Mouse (Mus musculus) intestine, embryonic 16.5 days (tissue): Measurements from ENCODE around the gene Ceacam9. TPM values are rescaled to one million over a fixed set of nuclear protein-coding genes. Genes with fewer than 3 reads are reported as not detected.
"Not testable (repeated sequence)": the region's sequence is repeated elsewhere in the genome, so short reads cannot be mapped to it uniquely, and the experiment has no call there.

ENCODE experiments used
- ATAC-seq: fragments of 200-750 bp; cut with Nextera tagmentation; 2 replicates; pipeline ENCODE4 v1.8.0; 2017; ENCODE audit warnings: moderate TSS enrichment, moderate library complexity
- H3K27ac ChIP-seq: fragments of 300-500 bp; sonication (generic); 2 replicates; pipeline ENCODE4 v1.5.1; 2014; ENCODE audit warnings: mild to moderate bottlenecking, low read length
- H3K27me3 ChIP-seq: fragments of 300-500 bp; sonication (generic); replicated peaks from 2 replicates; pipeline ENCODE4 v1.6.1; 2014; ENCODE audit warnings: low read length, control low read depth, mixed read lengths; ENCODE audit not compliant: control insufficient read depth, insufficient read depth
- H3K36me3 ChIP-seq: fragments of 300-500 bp; sonication (generic); 2 replicates; pipeline ENCODE4 v1.6.1; 2014; ENCODE audit warnings: low read length, control low read depth; ENCODE audit not compliant: control insufficient read depth, insufficient read depth
- H3K4me1 ChIP-seq: fragments of 300-500 bp; sonication (generic); 2 replicates; pipeline ENCODE4 v1.6.1; 2014; ENCODE audit warnings: low read length, control low read depth, mixed read lengths; ENCODE audit not compliant: control insufficient read depth, insufficient read depth
- H3K4me2 ChIP-seq: fragments of 300-500 bp; sonication (generic); 2 replicates; pipeline ENCODE4 v1.6.1; 2014; ENCODE audit warnings: low read depth, low read length, control low read depth
- H3K4me3 ChIP-seq: fragments of 300-500 bp; sonication (generic); 2 replicates; pipeline ENCODE4 v1.5.1; 2014; ENCODE audit warnings: mild to moderate bottlenecking, low read length
- H3K9ac ChIP-seq: fragments of 300-500 bp; sonication (generic); 2 replicates; pipeline ENCODE4 v1.6.1; 2014; ENCODE audit warnings: low read depth, low read length
- H3K9me3 ChIP-seq: fragments of 300-500 bp; sonication (generic); 2 replicates; pipeline ENCODE4 v1.6.1; 2016; ENCODE audit warnings: low read length, control low read depth; ENCODE audit not compliant: control insufficient read depth
- WGBS: fragments of 180-500 bp; shearing (Covaris S2); extraction: QIAGEN DNeasy Blood & Tissue Kit; methylation state at CpG from one replicate; pipeline ENCODE4 v1.1.7; 2014; 5-methylcytosine and 5-hydroxymethylcytosine counted together
- polyA plus RNA-seq: library from polyadenylated mRNA; unstranded; fragments of >200 nt; fragmentation: Nextera tagmentation; extraction: Ambion mirVana; gene quantifications from 2 replicates; pipeline ENCODE4 v1.2.1, GENCODE M21; 2015

The Ceacam9 gene
- polyA plus RNA-seq, 1 experiment from 2014 or later: not detected

- Histone ChIP-seq H3K9ac (no peak overlapping the region), H3K27me3 (0 out of 2 replicates have a peak, but pooled peaks cover 2% of the 10 kb centered on the region), H3K27ac (no peak overlapping the region), H3K4me2 (no peak overlapping the region), H3K36me3 (no peaks in the 10 kb centered on the region), H3K4me1 (no peaks in the 10 kb centered on the region), H3K9me3 (no peaks in the 10 kb centered on the region), H3K4me3 (no peak overlapping the region)
- WGBS: 19% methylated on average over 9 of the region's 9 CpGs
- ATAC-seq: no peak
These were observed 13.5 kb upstream of the Ceacam9 start for GRCm38 (mm10) chr7:16708244-16708643.

GRCm38 (mm10) chr7:16710604-16711003, 11.1 kb upstream of the Ceacam9 start:
- no peak for ATAC-seq
- Histone ChIP-seq H3K9ac (no peak overlapping the region), H3K27ac (no peak overlapping the region), H3K9me3 (no peaks in the 10 kb centered on the region), H3K4me3 (no peak overlapping the region), H3K27me3 (0 out of 2 replicates have a peak, but pooled peaks cover 2% of the 10 kb centered on the region), H3K4me1 (no peaks in the 10 kb centered on the region), H3K36me3 (no peaks in the 10 kb centered on the region), H3K4me2 (no peak overlapping the region)
- WGBS: 83% methylated on average over 5 of the region's 5 CpGs

- Histone ChIP-seq H3K4me1 (no peaks in the 10 kb centered on the region), H3K36me3 (no peaks in the 10 kb centered on the region), H3K9me3 (no peaks in the 10 kb centered on the region), H3K27ac (no peak overlapping the region), H3K4me2 (no peak overlapping the region), H3K9ac (no peak overlapping the region), H3K27me3 (no peaks in the 10 kb centered on the region), H3K4me3 (no peak overlapping the region)
- no peak for ATAC-seq
- 68% methylated on average over 13 of the region's 13 CpGs for WGBS
These were observed 8.9 kb upstream of the Ceacam9 start for GRCm38 (mm10) chr7:16712633-16713415.

- H3K4me3 ChIP-seq, H3K4me1 ChIP-seq, H3K27ac ChIP-seq, H3K36me3 ChIP-seq, H3K4me2 ChIP-seq, H3K27me3 ChIP-seq, ATAC-seq, H3K9ac ChIP-seq, H3K9me3 ChIP-seq: not testable (repeated sequence)
- WGBS: 31% methylated on average over 8 of the region's 8 CpGs
These were observed 5.1 kb upstream of the Ceacam9 start for GRCm38 (mm10) chr7:16716456-16717152.

DNA sequence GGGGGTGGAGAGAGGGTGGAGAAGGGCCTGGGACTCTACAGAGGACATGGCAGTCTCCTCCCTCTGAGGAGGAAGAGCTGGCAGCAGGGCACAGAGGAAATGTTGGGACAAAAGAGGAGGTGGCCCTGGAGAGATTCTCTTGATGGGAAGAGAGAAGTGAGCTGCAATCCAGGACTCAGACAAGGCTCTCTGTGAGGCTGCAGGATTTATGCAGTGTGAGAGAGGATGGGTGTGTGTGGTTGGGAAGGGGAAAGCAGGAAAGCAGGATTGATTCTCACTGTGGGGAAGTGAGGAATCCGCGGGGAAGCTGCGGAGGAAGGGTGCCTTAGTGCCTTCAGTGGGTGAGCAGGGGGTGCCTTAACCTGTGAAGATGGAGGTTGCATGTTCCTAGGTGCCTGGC, 761 bp downstream of the Ceacam9 start:
- not testable (repeated sequence) for H3K36me3 ChIP-seq, H3K4me1 ChIP-seq, H3K9me3 ChIP-seq, H3K4me3 ChIP-seq, H3K27ac ChIP-seq, H3K27me3 ChIP-seq, H3K9ac ChIP-seq, ATAC-seq, H3K4me2 ChIP-seq
- WGBS: 77% methylated on average over 3 of the region's 3 CpGs

GRCm38 (mm10) chr7:16728596-16729348, 7.0 kb downstream of the Ceacam9 start:
- peak overlapping the region; percentile 9; the same call in 1 of the 2 replicates for H3K4me3 ChIP-seq
- H3K27ac ChIP-seq: 0 out of 2 replicates have a peak overlapping the region, but pooled peaks have one; percentile 14
- H3K4me1 ChIP-seq: peaks cover 11% of the 10 kb centered on the region
- WGBS: 25% methylated on average over 14 of the region's 14 CpGs
- H3K36me3 ChIP-seq: no peaks in the 10 kb centered on the region
- H3K9me3 ChIP-seq: no peaks in the 10 kb centered on the region
- H3K4me2 ChIP-seq: peak overlapping the region; percentile 38
- H3K27me3 ChIP-seq: no peaks in the 10 kb centered on the region
- H3K9ac ChIP-seq: peak overlapping the region; percentile 29; the same call in 1 of the 2 replicates
- peak; percentile 33 for ATAC-seq

GRCm38 (mm10) chr7:16729563-16729962, 7.8 kb downstream of the Ceacam9 start:
- ATAC-seq: peak; percentile 51
- Histone ChIP-seq H3K4me1 (peaks cover 11% of the 10 kb centered on the region), H3K4me2 (peak overlapping the region; percentile 38), H3K9ac (peak overlapping the region; percentile 29)
- 2% methylated on average over 7 of the region's 7 CpGs for WGBS
- H3K27me3 ChIP-seq, H3K9me3 ChIP-seq, H3K4me3 ChIP-seq, H3K36me3 ChIP-seq, H3K27ac ChIP-seq: not testable (repeated sequence)

GRCm38 (mm10) chr7:16730791-16731190, 9.1 kb downstream of the Ceacam9 start:
- WGBS: 92% methylated on average over 5 of the region's 6 CpGs
- H3K27me3 ChIP-seq: no peaks in the 10 kb centered on the region
- no peaks in the 10 kb centered on the region for H3K36me3 ChIP-seq
- H3K4me1 ChIP-seq: peaks cover 11% of the 10 kb centered on the region
- no peak overlapping the region for H3K9ac ChIP-seq
- no peak for ATAC-seq
- no peak overlapping the region for H3K27ac ChIP-seq
- no peak overlapping the region for H3K4me2 ChIP-seq
- H3K9me3 ChIP-seq: no peaks in the 10 kb centered on the region
- no peak overlapping the region for H3K4me3 ChIP-seq

- ATAC-seq: peak; percentile 64
- no peaks in the 10 kb centered on the region for H3K36me3 ChIP-seq
- H3K9ac ChIP-seq: no peak overlapping the region
- no peak overlapping the region for H3K4me3 ChIP-seq
- H3K27ac ChIP-seq: peak overlapping the region; percentile 38; the same call in 1 of the 2 replicates
- H3K4me1 ChIP-seq: peaks cover 11% of the 10 kb centered on the region
- H3K9me3 ChIP-seq: no peaks in the 10 kb centered on the region
- WGBS: 46% methylated on average over 7 of the region's 7 CpGs
- no peaks in the 10 kb centered on the region for H3K27me3 ChIP-seq
- H3K4me2 ChIP-seq: no peak overlapping the region
These were observed 10.2 kb downstream of the Ceacam9 start for GRCm38 (mm10) chr7:16731893-16732422.
